9 mouse cellular contexts compared by ENCODE assay signal in genomic region chr1:171223168-171223567, GRCm38 (mm10). TPM values are rescaled to one million over a fixed set of nuclear protein-coding genes. Genes with fewer than 3 reads are reported as not detected.
DNase-seq lines count a peak whose midpoint lies in the region; ATAC-seq and TF ChIP-seq lines count a peak whose summit lies in the region.
"Had no signal": no experiment of that assay in that cellular context is flagged by ENCODE, and none has a peak within 500 bp of the region (broad histone marks: within the 10 kb centered on the region; RNA-seq: fewer than 3 reads in every experiment).

No protein-coding gene starts in this region.

- no peak for TF ChIP-seq CTCF in lung, postnatal 0 days (IDR thresholded peaks at IDR 0.05)
- TF ChIP-seq CTCF in intestine, postnatal 0 days (IDR thresholded peaks at IDR 0.05; ENCODE audit: low read depth), result no peak

- no peaks in the 10 kb centered on the region for H3K27me3 ChIP-seq in lung, postnatal 0 days (replicated peaks; ENCODE audit: insufficient read depth, low read length)
- H3K27me3 ChIP-seq in embryonic facial prominence, embryonic 15.5 days, result no peaks in the 10 kb centered on the region
- H3K27me3 ChIP-seq in intestine, postnatal 0 days (replicated peaks; ENCODE audit: control insufficient read depth, insufficient read depth, low read length), result no peaks in the 10 kb centered on the region
- H3K27me3 ChIP-seq in neural tube, embryonic 15.5 days (replicated peaks), result no peaks in the 10 kb centered on the region

- peak overlapping the region; percentile 32; the same call in 1 of the 2 replicates for H3K9ac ChIP-seq in lung, postnatal 0 days (replicated peaks; ENCODE audit: low read depth)
- H3K9ac ChIP-seq in embryonic facial prominence, embryonic 15.5 days, result no peak overlapping the region
- H3K9ac ChIP-seq in intestine, postnatal 0 days (ENCODE audit: low read depth, low read length), result 0 out of 2 replicates have a peak overlapping the region, but pooled peaks have one; percentile 32
- no peak overlapping the region for H3K9ac ChIP-seq in neural tube, embryonic 15.5 days (replicated peaks)

- H3K9me3 ChIP-seq in lung, postnatal 0 days (ENCODE audit: low read length), result no peaks in the 10 kb centered on the region
- H3K9me3 ChIP-seq in embryonic facial prominence, embryonic 15.5 days (replicated peaks), result no peaks in the 10 kb centered on the region
- H3K9me3 ChIP-seq in intestine, postnatal 0 days (ENCODE audit: control insufficient read depth), result no peaks in the 10 kb centered on the region
- H3K9me3 ChIP-seq in neural tube, embryonic 15.5 days (replicated peaks), result no peaks in the 10 kb centered on the region

- H3K4me3 ChIP-seq in lung, postnatal 0 days (ENCODE audit: low read depth, low read length), result peak overlapping the region; percentile 43; the same call in 1 of the 2 replicates
- peak overlapping the region; percentile 72 for H3K4me3 ChIP-seq in embryonic facial prominence, embryonic 15.5 days (replicated peaks)
- peak overlapping the region; percentile 27 for H3K4me3 ChIP-seq in intestine, postnatal 0 days (ENCODE audit: low read depth, low read length)
- H3K4me3 ChIP-seq in neural tube, embryonic 15.5 days (replicated peaks), result peak overlapping the region; percentile 74

- no peak for TF ChIP-seq EP300 in lung, postnatal 0 days (IDR thresholded peaks at IDR 0.05)

- H3K36me3 ChIP-seq in lung, postnatal 0 days (ENCODE audit: insufficient read depth, low read length), result peaks cover 3% of the 10 kb centered on the region; the same call in 1 of the 2 replicates
- H3K36me3 ChIP-seq in embryonic facial prominence, embryonic 15.5 days, result peaks cover 11% of the 10 kb centered on the region; the same call in 1 of the 2 replicates
- H3K36me3 ChIP-seq in intestine, postnatal 0 days (ENCODE audit: control insufficient read depth, insufficient read depth), result peaks cover 24% of the 10 kb centered on the region
- H3K36me3 ChIP-seq in neural tube, embryonic 15.5 days, result peaks cover 19% of the 10 kb centered on the region

- WGBS in lung, postnatal 0 days, result 69% methylated on average over 6 of the region's 6 CpGs
- WGBS in embryonic facial prominence, embryonic 15.5 days, result 82% methylated on average over 6 of the region's 6 CpGs
- WGBS in intestine, postnatal 0 days, result 71% methylated on average over 6 of the region's 6 CpGs
- 90% methylated on average over 6 of the region's 6 CpGs for WGBS in neural tube, embryonic 15.5 days

- H3K4me1 ChIP-seq in lung, postnatal 0 days (ENCODE audit: insufficient read depth, low read depth, low read length), result peaks cover 10% of the 10 kb centered on the region; the same call in 1 of the 2 replicates
- H3K4me1 ChIP-seq in embryonic facial prominence, embryonic 15.5 days, result peaks cover 12% of the 10 kb centered on the region
- H3K4me1 ChIP-seq in intestine, postnatal 0 days (replicated peaks; ENCODE audit: control insufficient read depth, insufficient read depth, low read length), result peaks cover 10% of the 10 kb centered on the region
- H3K4me1 ChIP-seq in neural tube, embryonic 15.5 days, result peaks cover 18% of the 10 kb centered on the region

- no peak for DNase-seq in lung, postnatal 0 days (ENCODE audit: low spot score)
- DNase-seq in lung, postnatal 10 days, result no peak
- no peak for DNase-seq in right cerebral cortex, adult 18-20 months
- DNase-seq in gastrocnemius, adult 18-20 months (ENCODE audit: low spot score), result no peak

- peak overlapping the region; percentile 47 for H3K4me2 ChIP-seq in lung, postnatal 0 days (replicated peaks; ENCODE audit: low read depth, low read length)
- peak overlapping the region; percentile 86 for H3K4me2 ChIP-seq in embryonic facial prominence, embryonic 15.5 days (replicated peaks)
- H3K4me2 ChIP-seq in intestine, postnatal 0 days (replicated peaks; ENCODE audit: low read depth), result peak overlapping the region; percentile 58
- peak overlapping the region; percentile 90 for H3K4me2 ChIP-seq in neural tube, embryonic 15.5 days

- no peak for ATAC-seq in lung, postnatal 0 days
- no peak for ATAC-seq in embryonic facial prominence, embryonic 15.5 days (ENCODE audit: insufficient number of reproducible peaks, low FRiP score, low TSS enrichment, low read depth)
- ATAC-seq in intestine, postnatal 0 days, result no peak
- no peak for ATAC-seq in neural tube, embryonic 15.5 days (ENCODE audit: low FRiP score)
- no peak for ATAC-seq in activated CD4-positive, CD25-positive, alpha-beta regulatory T cell, adult 4 months

- peak overlapping the region; percentile 91 for H3K27ac ChIP-seq in lung, postnatal 0 days (ENCODE audit: low read length)
- peak overlapping the region; percentile 94 for H3K27ac ChIP-seq in embryonic facial prominence, embryonic 15.5 days (replicated peaks)
- H3K27ac ChIP-seq in intestine, postnatal 0 days (ENCODE audit: low read depth, low read length), result peak overlapping the region; percentile 78
- H3K27ac ChIP-seq in neural tube, embryonic 15.5 days (replicated peaks), result peak overlapping the region; percentile 77

RNA-seq across cellular contexts. Expression of gene Tomm40l, which starts 0.9 kb away (rescaled TPM):
- polyA plus RNA-seq in lung, postnatal 0 days (2015; fragmentation: Nextera tagmentation; extraction: Ambion mirVana), result 14.9 and 17.1 TPM in 2 replicates
- 29.5 and 30.0 TPM in 2 replicates for polyA plus RNA-seq in embryonic facial prominence, embryonic 15.5 days (2015; fragmentation: Nextera tagmentation; extraction: Ambion mirVana)
- polyA plus RNA-seq in intestine, postnatal 0 days (2015; fragmentation: Nextera tagmentation; extraction: Ambion mirVana), result 14.7 and 16.5 TPM in 2 replicates
- polyA plus RNA-seq in neural tube, embryonic 15.5 days (2015; fragmentation: Nextera tagmentation; extraction: Ambion mirVana), result 51.0 and 60.0 TPM in 2 replicates
- 10 to 100 TPM; 25.1 to 27.8 TPM for polyA plus RNA-seq in activated CD4-positive, CD25-positive, alpha-beta regulatory T cell, adult 4 months (2017; shearing (Covaris generic))
- total RNA-seq in gastrocnemius, adult 18-20 months (2021), result 10 to 100 TPM; 47.6 to 51.7 TPM

RNA-seq across cellular contexts. Expression of gene Apoa2, which starts 1.7 kb away (rescaled TPM):
- polyA plus RNA-seq in lung, postnatal 0 days (2015; fragmentation: Nextera tagmentation; extraction: Ambion mirVana), result 2.3 and 5.5 TPM in 2 replicates
- 1.3 and 1.9 TPM in 2 replicates for polyA plus RNA-seq in embryonic facial prominence, embryonic 15.5 days (2015; fragmentation: Nextera tagmentation; extraction: Ambion mirVana)
- polyA plus RNA-seq in intestine, postnatal 0 days (2015; fragmentation: Nextera tagmentation; extraction: Ambion mirVana), result 9.2 and 14.1 TPM in 2 replicates
- 11.1 and 12.9 TPM in 2 replicates for polyA plus RNA-seq in neural tube, embryonic 15.5 days (2015; fragmentation: Nextera tagmentation; extraction: Ambion mirVana)
- polyA plus RNA-seq in activated CD4-positive, CD25-positive, alpha-beta regulatory T cell, adult 4 months (2017; shearing (Covaris generic)), result not detected
- 1 to 10 TPM in 1 of 2 experiments, not detected in 1; 7.5 TPM for total RNA-seq in gastrocnemius, adult 18-20 months (2021)

RNA-seq across cellular contexts. Expression of gene Nr1i3, which starts 9.4 kb away (rescaled TPM):
- polyA plus RNA-seq in lung, postnatal 0 days (2015; fragmentation: Nextera tagmentation; extraction: Ambion mirVana), result 0.07 and 0.08 TPM in 2 replicates
- polyA plus RNA-seq in embryonic facial prominence, embryonic 15.5 days (2015; fragmentation: Nextera tagmentation; extraction: Ambion mirVana), result 0.24 and 0.42 TPM in 2 replicates
- polyA plus RNA-seq in intestine, postnatal 0 days (2015; fragmentation: Nextera tagmentation; extraction: Ambion mirVana), result 30.9 and 38.9 TPM in 2 replicates
- 0.38 and 0.52 TPM in 2 replicates for polyA plus RNA-seq in neural tube, embryonic 15.5 days (2015; fragmentation: Nextera tagmentation; extraction: Ambion mirVana)
- under 1 TPM; 0.40 to 0.66 TPM for polyA plus RNA-seq in activated CD4-positive, CD25-positive, alpha-beta regulatory T cell, adult 4 months (2017; shearing (Covaris generic))
- not detected for total RNA-seq in gastrocnemius, adult 18-20 months (2021)

RNA-seq across cellular contexts. Expression of gene Fcer1g, which starts 11.0 kb away (rescaled TPM):
- polyA plus RNA-seq in lung, postnatal 0 days (2015; fragmentation: Nextera tagmentation; extraction: Ambion mirVana), result 121 and 130 TPM in 2 replicates
- polyA plus RNA-seq in embryonic facial prominence, embryonic 15.5 days (2015; fragmentation: Nextera tagmentation; extraction: Ambion mirVana), result 92.7 and 101 TPM in 2 replicates
- polyA plus RNA-seq in intestine, postnatal 0 days (2015; fragmentation: Nextera tagmentation; extraction: Ambion mirVana), result 47.7 and 54.0 TPM in 2 replicates
- polyA plus RNA-seq in neural tube, embryonic 15.5 days (2015; fragmentation: Nextera tagmentation; extraction: Ambion mirVana), result 32.0 and 46.6 TPM in 2 replicates
- 1 to 10 TPM; 1.7 to 4.0 TPM for polyA plus RNA-seq in activated CD4-positive, CD25-positive, alpha-beta regulatory T cell, adult 4 months (2017; shearing (Covaris generic))
- 1 to 10 TPM; 2.2 to 4.9 TPM for total RNA-seq in gastrocnemius, adult 18-20 months (2021)

RNA-seq across cellular contexts. Expression of gene Adamts4, which starts 27.1 kb away (rescaled TPM):
- polyA plus RNA-seq in lung, postnatal 0 days (2015; fragmentation: Nextera tagmentation; extraction: Ambion mirVana), result 2.7 and 3.3 TPM in 2 replicates
- 26.0 and 26.6 TPM in 2 replicates for polyA plus RNA-seq in embryonic facial prominence, embryonic 15.5 days (2015; fragmentation: Nextera tagmentation; extraction: Ambion mirVana)
- polyA plus RNA-seq in intestine, postnatal 0 days (2015; fragmentation: Nextera tagmentation; extraction: Ambion mirVana), result 2.0 and 2.8 TPM in 2 replicates
- 3.3 and 3.6 TPM in 2 replicates for polyA plus RNA-seq in neural tube, embryonic 15.5 days (2015; fragmentation: Nextera tagmentation; extraction: Ambion mirVana)
- under 1 TPM in 1 of 2 experiments, not detected in 1; 0.09 TPM for polyA plus RNA-seq in activated CD4-positive, CD25-positive, alpha-beta regulatory T cell, adult 4 months (2017; shearing (Covaris generic))
- total RNA-seq in gastrocnemius, adult 18-20 months (2021), result under 1 TPM; 0.48 to 0.90 TPM
- total RNA-seq: common myeloid progenitor, adult 5-6 weeks had no signal

Comparison
In these comparisons a context has a peak if more than half of its experiments do, and no peak if none do; other contexts are left out.
1. H3K9ac ChIP-seq: peak in lung, postnatal 0 days (single experiment) and intestine, postnatal 0 days (single experiment); none in embryonic facial prominence, embryonic 15.5 days (single experiment) and neural tube, embryonic 15.5 days (single experiment).
2. RNA of gene Nr1i3, which starts 9.4 kb away (polyA plus RNA-seq): 30.9 to 38.9 TPM in intestine, postnatal 0 days; 0.40 to 0.66 TPM in activated CD4-positive, CD25-positive, alpha-beta regulatory T cell, adult 4 months, 0.38 to 0.52 TPM in neural tube, embryonic 15.5 days, 0.24 to 0.42 TPM in embryonic facial prominence, embryonic 15.5 days and 0.07 to 0.08 TPM in lung, postnatal 0 days; every median in the first group is over 10 times any median in the second.
3. Peak in every context shown above with its lines, with median percentiles within 50 percentile points of each other: H3K27ac ChIP-seq, H3K4me2 ChIP-seq and H3K4me3 ChIP-seq.